In the genomic region with DNA sequence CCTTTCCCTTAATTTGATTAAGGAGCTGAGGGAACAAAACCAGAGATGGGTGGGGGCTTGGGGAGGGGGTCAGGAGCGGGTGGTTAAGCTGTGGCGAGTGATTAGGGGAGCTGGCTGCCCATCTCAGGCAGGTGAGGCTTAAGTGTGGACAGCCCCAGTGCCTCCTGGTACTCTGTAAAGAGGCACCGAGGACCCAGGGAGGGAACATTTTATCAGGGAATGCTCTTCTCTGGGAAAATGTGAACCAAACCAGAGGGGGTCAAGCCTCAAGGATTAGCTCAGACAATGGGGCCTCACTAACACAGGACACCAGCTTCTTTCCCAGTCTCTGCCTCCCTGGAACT, we compare ENCODE assay signal across 17 mouse cellular contexts.
"Had no signal": no experiment of that assay in that cellular context is flagged by ENCODE, and none has a peak within 500 bp of the region (broad histone marks: within the 10 kb centered on the region; RNA-seq: fewer than 3 reads in every experiment).

No protein-coding gene starts in this region.

- H3K4me3 ChIP-seq: layer of hippocampus, adult 2 months; limb, embryonic 12.5 days; midbrain, embryonic 10.5 days; myocyte; neural tube, embryonic 15.5 days had no signal

- H3K27me3 ChIP-seq: limb, embryonic 12.5 days; neural tube, embryonic 15.5 days had no signal

- H3K27ac ChIP-seq: kidney, postnatal 0 days; layer of hippocampus, adult 2 months; limb, embryonic 12.5 days; liver, embryonic 14.5 days; midbrain, embryonic 10.5 days; neural tube, embryonic 15.5 days had no signal

- DNase-seq: liver; lung, adult 2 months; lung, postnatal 36 days; midbrain, embryonic 14.5 days; right cerebral cortex, adult 18-20 months; right cerebral cortex, postnatal 4 days; spleen, adult 18-20 months; thymus, adult 18-20 months; thymus, postnatal 25 days had no signal

- H3K4me2 ChIP-seq: limb, embryonic 12.5 days; neural tube, embryonic 15.5 days had no signal

- H3K9ac ChIP-seq: limb, embryonic 12.5 days; liver, embryonic 14.5 days; neural tube, embryonic 15.5 days had no signal

- ATAC-seq: lung, postnatal 0 days had no signal

- H3K36me3 ChIP-seq: limb, embryonic 12.5 days; midbrain, embryonic 10.5 days; neural tube, embryonic 15.5 days had no signal

- H3K9me3 ChIP-seq: limb, embryonic 12.5 days; midbrain, embryonic 10.5 days; neural tube, embryonic 15.5 days had no signal
